Mouse (Mus musculus) CD4-positive helper T cell, adult 2 months (primary cell): ENCODE results near the gene Nup54.

Source experiments
- DNase-seq: peaks from one replicate; pipeline ENCODE4 v3.0.0-alpha.2; 2012; ENCODE audit warnings: low read depth, missing footprints, low spot score

Nup54 gene

DNA sequence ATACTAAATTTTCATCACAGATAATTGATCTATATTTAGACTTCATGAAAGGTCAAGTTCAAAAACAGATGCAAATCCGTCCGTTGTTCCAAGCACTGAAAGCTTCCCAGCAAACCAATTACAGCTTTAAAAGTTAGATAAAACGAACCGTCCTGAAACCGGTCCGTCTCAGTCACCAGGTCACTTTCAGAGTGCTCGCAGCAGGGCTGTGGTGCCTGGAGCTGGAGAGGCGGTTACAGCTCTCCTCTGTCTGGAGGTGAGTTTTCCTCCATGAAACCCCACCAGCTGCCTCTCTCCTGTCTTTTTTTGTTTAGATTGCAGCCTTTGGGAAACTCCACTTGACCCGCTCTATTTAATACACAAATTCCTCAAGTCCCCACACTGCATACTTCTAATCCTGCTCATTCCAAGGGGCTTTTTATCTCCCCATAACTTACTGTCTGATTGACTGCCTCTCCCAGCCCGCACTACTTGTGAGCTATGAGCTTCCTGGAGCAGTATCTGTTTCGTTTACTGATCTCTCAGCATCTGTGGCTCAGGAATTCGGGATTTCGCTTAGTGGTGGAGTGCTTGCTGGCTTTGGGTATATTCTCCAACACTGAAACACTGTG lies 58.1 kb downstream of the Nup54 start:
- no peak for DNase-seq

DNA sequence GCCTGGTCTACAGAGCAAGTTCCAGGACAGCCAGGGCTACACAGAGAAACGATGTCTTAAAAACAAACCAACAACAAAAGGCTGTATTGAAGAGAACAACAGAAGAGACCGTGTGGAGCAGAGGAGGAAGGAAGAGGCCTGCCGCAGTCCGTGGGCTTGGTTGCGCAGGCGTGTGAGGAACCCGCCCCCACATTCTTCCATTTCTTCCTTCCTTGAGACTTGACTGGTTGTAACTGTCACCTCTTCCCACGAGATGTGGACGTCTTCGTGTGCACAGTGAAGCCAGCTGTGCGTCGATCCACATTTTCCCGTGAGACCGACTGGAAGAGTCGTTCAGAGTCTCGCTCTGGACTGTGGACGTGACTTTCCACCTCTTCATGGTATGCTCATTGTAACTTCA lies 59.7 kb downstream of the Nup54 start:
- peak; percentile 80 for DNase-seq

DNA sequence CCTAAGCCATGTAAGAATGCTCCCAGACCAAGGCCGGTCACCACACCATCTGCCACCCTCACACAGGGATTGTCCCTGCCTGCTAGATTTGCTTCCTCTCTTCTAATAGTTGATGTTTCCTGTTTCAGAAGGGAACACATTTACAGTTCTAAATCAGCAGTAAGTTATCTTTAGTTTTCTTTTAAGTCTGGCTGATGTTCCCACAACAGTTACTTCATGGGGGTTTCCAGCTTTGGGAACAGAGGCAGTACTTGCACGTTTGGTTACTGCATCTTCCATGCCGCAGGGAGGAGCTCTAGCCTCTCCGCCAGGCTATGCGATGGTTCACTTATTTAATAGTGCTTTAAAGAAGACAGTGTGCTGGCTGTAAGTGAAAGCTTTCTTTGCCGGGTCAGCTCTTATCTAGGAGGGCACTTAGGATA lies 60.3 kb downstream of the Nup54 start:
- DNase-seq = peak; percentile 71

DNA sequence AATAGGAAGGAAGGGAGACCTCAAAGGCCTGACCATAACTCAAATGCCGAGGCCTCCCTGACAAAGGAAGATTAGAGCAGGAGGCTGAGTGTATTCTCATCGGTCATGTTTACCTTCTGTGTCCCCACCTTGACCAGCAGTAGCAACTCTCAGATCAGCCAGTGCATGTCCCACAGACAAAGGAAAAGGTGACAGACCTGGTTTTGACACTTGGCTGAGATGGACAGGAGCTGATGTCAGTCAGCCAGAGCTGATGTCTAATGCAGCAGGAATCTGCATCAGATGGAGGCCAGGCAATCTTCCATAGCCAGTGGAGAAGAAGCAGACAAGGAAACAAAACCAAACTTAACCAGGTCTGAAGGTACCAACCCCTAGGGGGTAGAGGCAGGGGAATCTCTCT lies 62.4 kb downstream of the Nup54 start:
- no peak for DNase-seq

DNA sequence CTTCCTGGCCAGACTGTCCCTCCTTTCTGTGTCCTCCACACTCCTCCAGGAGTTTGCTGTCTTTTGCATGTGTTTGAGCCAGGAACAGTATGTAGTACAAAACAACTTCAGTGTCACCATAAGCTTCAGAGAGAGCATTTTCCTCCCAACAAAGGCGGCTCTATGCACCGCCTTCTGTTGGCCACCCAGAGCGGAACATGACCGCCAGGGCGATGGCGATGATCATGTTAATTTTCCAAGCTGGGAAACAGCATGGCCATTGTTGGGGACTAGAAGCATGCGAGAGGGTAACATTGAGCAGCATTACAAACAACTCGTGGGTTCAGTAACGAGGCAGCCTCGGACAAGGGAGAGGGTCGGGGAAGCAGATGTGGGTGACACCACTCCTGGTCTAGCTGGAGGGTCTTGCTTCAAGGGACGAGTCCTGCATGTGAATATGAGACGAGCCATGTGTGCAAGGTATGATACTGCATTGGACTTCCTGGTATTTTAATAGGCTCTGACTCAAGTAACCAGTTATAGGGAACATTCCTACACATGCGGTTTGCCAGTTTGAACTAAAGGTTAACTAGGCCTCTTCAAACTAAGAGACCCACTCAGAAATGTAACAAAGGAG lies 63.5 kb downstream of the Nup54 start:
- no peak for DNase-seq

DNA sequence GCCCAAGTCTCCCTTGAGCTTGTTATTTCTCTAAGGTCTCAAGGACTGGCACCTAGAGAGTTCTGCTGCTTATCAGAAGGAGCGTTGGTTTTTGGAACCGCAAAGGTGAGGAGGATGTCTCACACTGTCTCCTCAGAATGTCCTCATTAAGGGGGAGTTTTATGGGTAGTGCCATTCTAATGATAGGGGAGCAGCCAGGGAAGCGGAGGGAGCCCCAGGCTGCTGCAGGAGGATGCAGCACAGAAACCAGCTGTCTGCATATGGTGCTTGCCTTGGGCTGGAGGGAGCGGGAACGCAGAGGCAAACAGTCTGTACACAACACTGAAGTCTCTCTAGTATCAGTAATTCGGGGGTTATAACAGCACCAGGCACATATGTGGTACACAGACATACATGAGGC lies 64.1 kb downstream of the Nup54 start:
- no peak for DNase-seq

DNA sequence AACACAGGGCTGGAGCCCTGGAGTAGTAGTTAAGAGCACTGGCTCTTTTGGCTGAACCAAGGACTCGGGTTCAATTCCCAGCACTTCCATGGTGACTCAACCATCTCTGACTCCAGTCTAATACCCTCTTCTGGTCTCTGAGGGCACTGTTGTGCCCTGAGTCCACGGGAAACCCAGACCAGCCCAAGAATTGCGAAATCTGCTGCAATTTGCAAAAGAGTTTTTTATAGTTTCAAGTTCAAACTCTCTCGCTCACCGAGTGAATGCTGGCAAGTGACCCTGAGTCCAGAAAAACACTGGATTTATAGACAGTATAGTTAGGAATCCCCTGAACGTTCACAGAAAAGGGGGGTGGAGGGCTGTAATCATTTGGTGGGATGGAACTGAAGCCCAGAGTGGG lies 64.6 kb downstream of the Nup54 start:
- DNase-seq = no peak

DNA sequence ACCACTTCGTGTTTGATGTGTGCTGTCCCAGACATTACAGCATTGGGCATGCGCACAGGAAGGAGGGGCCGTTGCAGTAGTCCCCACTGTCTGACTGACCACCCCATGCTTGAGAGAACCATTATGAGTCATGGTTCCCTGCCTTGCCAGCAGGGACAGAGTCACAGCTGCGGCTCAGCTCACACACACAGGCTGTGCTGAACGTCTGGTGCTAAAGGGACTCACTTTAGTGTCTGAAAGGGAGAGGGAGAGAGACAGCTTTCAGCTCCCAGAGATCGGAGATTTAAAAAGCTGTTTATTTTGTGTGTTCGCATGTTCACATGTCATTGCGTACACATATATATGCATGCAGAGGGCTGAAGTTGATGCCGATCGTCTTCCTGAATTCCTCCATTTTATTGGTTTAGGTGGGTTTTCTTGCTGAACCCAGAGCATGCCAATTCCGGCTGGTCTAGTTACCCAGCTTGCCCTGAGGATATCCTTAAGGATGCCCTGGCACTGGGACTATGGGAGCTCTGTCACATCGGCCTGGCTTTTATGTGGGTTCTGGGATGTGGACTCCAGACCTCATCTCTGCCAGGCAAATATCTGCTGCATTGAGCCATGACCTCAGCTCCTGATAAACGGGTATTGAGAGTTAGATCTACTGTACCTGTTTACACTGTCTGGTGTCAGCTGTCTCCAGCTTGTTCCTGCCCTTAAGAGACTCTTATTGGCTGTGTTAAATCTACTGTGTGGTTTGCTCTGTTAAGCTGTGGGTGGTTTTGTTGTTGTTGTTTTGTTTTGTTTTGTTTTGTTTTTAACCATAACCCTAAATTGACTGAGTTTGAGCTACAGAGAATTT lies 65.6 kb downstream of the Nup54 start:
- DNase-seq = no peak

DNA sequence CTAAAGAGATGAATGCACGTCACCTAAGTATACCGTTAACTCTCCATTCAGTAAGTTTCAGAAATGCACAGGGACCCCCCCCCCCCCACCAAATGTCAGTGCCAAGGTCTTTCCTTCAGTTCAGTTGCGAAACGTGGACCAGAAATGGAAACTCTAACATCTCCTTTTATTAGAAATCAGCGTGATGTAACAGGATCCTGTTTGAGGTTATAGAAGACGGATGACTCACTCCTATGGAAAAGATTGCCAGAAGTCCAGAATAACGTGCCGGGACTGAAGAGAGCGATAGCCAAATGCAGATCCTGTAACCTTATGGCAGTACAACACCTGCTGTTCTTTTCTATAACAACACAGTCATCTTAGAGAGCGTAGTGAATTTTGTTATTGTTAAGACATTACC lies 66.6 kb downstream of the Nup54 start:
- DNase-seq = no peak

DNA sequence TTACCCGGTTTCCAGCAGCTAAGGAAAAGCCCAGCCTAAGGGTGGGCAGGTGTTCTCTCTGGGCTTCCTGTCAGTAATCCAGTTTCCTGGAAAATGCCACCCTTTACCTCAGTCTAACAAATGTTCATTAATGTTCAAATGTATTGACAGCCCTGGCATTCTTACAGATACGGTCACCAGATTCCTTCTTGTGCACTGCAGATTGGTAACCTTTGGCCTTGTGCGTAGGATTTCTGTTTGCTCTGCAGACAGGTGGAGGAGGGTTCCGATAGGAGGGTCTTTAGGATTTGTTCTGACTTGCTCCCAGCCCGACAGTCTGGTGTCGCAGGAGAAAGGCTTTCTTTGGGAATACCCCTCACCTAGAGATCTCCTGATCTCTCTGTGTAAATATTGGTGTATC lies 68.5 kb downstream of the Nup54 start:
- DNase-seq = no peak
